Mouse (Mus musculus): Measurements from ENCODE around the gene Lrrc3b. TPM values are rescaled to one million over a fixed set of nuclear protein-coding genes. Genes with fewer than 3 reads are reported as not detected.
A peak's percentile ranks its signal among the peaks of the same experiment; 100 is the strongest.

The Lrrc3b gene
- polyA plus RNA-seq (2015; fragmentation: Nextera tagmentation; extraction: Ambion mirVana): 6.5 and 6.9 TPM in 2 replicates

- peak; percentile 92 for ATAC-seq (replicated peaks)
- Histone ChIP-seq H3K36me3 (no peaks in the 10 kb centered on the region), H3K27ac (replicated peaks) (peak within 1 kb of the TSS; percentile 20; the same call in 1 of the 2 replicates), H3K4me2 (replicated peaks) (peak within 1 kb of the TSS; percentile 80), H3K9me3 (no peaks in the 10 kb centered on the region), H3K27me3 (peaks cover 6% of the 10 kb centered on the region; the same call in 1 of the 2 replicates), H3K9ac (replicated peaks) (peak within 1 kb of the TSS; percentile 51), H3K4me3 (peak within 1 kb of the TSS; percentile 51), H3K4me1 (peaks cover 11% of the 10 kb centered on the region; the same call in 1 of the 2 replicates)
- WGBS: under 1% methylated on average over 45 of the region's 51 CpGs
Observed at GRCm38 (mm10) chr14:15438485-15439157, at the start of gene Lrrc3b. Gene Lrrc3b, minus strand, starts transcription at chr14:15438987.

GRCm38 (mm10) chr14:15477668-15478067 lies 38.9 kb upstream of the Lrrc3b start:
- H3K4me2 ChIP-seq (replicated peaks): no peak overlapping the region
- no peaks in the 10 kb centered on the region for H3K27me3 ChIP-seq
- H3K9ac ChIP-seq (replicated peaks): no peak overlapping the region
- H3K36me3 ChIP-seq: no peaks in the 10 kb centered on the region
- H3K4me3 ChIP-seq: no peak overlapping the region
- ATAC-seq (replicated peaks): no peak
- no peak overlapping the region for H3K27ac ChIP-seq (replicated peaks)
- H3K9me3 ChIP-seq: no peaks in the 10 kb centered on the region
- H3K4me1 ChIP-seq: no peaks in the 10 kb centered on the region

GRCm38 (mm10) chr14:15438096-15438484 lies 697 bp downstream of the Lrrc3b start:
- no peaks in the 10 kb centered on the region for H3K9me3 ChIP-seq
- no peaks in the 10 kb centered on the region for H3K36me3 ChIP-seq
- peak; percentile 46 for ATAC-seq (replicated peaks)
- H3K27ac ChIP-seq (replicated peaks): peak overlapping the region; percentile 20; the same call in 1 of the 2 replicates
- peaks cover 6% of the 10 kb centered on the region; the same call in 1 of the 2 replicates for H3K27me3 ChIP-seq
- H3K4me2 ChIP-seq (replicated peaks): peak overlapping the region; percentile 80
- peak overlapping the region; percentile 51 for H3K4me3 ChIP-seq
- 1% methylated on average over 11 of the region's 11 CpGs for WGBS
- peaks cover 11% of the 10 kb centered on the region; the same call in 1 of the 2 replicates for H3K4me1 ChIP-seq
- H3K9ac ChIP-seq (replicated peaks): peak overlapping the region; percentile 51

GRCm38 (mm10) chr14:15437501-15437941 lies 1.3 kb downstream of the Lrrc3b start:
- peak overlapping the region; percentile 51 for H3K9ac ChIP-seq (replicated peaks)
- peak; percentile 21 for ATAC-seq (replicated peaks)
- H3K4me2 ChIP-seq (replicated peaks): peak overlapping the region; percentile 80
- 3% methylated on average over 15 of the region's 15 CpGs for WGBS
- H3K27me3 ChIP-seq: peaks cover 6% of the 10 kb centered on the region; the same call in 1 of the 2 replicates
- no peaks in the 10 kb centered on the region for H3K9me3 ChIP-seq
- no peaks in the 10 kb centered on the region for H3K36me3 ChIP-seq
- no peak overlapping the region for H3K27ac ChIP-seq (replicated peaks)
- peak overlapping the region; percentile 51 for H3K4me3 ChIP-seq
- H3K4me1 ChIP-seq: peaks cover 11% of the 10 kb centered on the region; the same call in 1 of the 2 replicates

- ATAC-seq (replicated peaks): no peak; the same call in 1 of the 2 replicates
Observed at GRCm38 (mm10) chr14:15437046-15437445, 1.7 kb downstream of the Lrrc3b start.

GRCm38 (mm10) chr14:15436586-15436985 lies 2.2 kb downstream of the Lrrc3b start:
- no peak for ATAC-seq (replicated peaks)
- Histone ChIP-seq H3K4me3 (no peak overlapping the region), H3K36me3 (no peaks in the 10 kb centered on the region), H3K27me3 (peaks cover 6% of the 10 kb centered on the region; the same call in 1 of the 2 replicates), H3K4me1 (peaks cover 11% of the 10 kb centered on the region; the same call in 1 of the 2 replicates), H3K9ac (replicated peaks) (no peak overlapping the region), H3K4me2 (replicated peaks) (peak overlapping the region; percentile 80; the same call in 1 of the 2 replicates), H3K27ac (replicated peaks) (no peak overlapping the region), H3K9me3 (no peaks in the 10 kb centered on the region)
- WGBS: 96% methylated on average over 4 of the region's 4 CpGs

More at GRCm38 (mm10) chr14:15437046-15437445, 1.7 kb downstream of the Lrrc3b start:
- peaks cover 11% of the 10 kb centered on the region; the same call in 1 of the 2 replicates for H3K4me1 ChIP-seq
- 52% methylated on average over 4 of the region's 4 CpGs for WGBS
- peak overlapping the region; percentile 80 for H3K4me2 ChIP-seq (replicated peaks)
- peaks cover 6% of the 10 kb centered on the region; the same call in 1 of the 2 replicates for H3K27me3 ChIP-seq
- no peaks in the 10 kb centered on the region for H3K36me3 ChIP-seq
- H3K9ac ChIP-seq (replicated peaks): peak overlapping the region; percentile 51; the same call in 1 of the 2 replicates
- peak overlapping the region; percentile 51 for H3K4me3 ChIP-seq
- no peaks in the 10 kb centered on the region for H3K9me3 ChIP-seq
- H3K27ac ChIP-seq (replicated peaks): no peak overlapping the region

GRCm38 (mm10) chr14:15432396-15432795 lies 6.4 kb downstream of the Lrrc3b start:
- H3K4me2 ChIP-seq (replicated peaks): no peak overlapping the region
- no peaks in the 10 kb centered on the region for H3K9me3 ChIP-seq
- H3K9ac ChIP-seq (replicated peaks): no peak overlapping the region
- H3K36me3 ChIP-seq: no peaks in the 10 kb centered on the region
- no peaks in the 10 kb centered on the region; the same call in 1 of the 2 replicates for H3K27me3 ChIP-seq
- 64% methylated on average over 1 of the region's 1 CpGs for WGBS
- ATAC-seq (replicated peaks): no peak
- no peaks in the 10 kb centered on the region for H3K4me1 ChIP-seq
- no peak overlapping the region for H3K27ac ChIP-seq (replicated peaks)
- H3K4me3 ChIP-seq: no peak overlapping the region

GRCm38 (mm10) chr14:15421624-15422023 lies 17.2 kb downstream of the Lrrc3b start:
- Histone ChIP-seq H3K36me3 (no peaks in the 10 kb centered on the region), H3K4me1 (no peaks in the 10 kb centered on the region), H3K27me3 (no peaks in the 10 kb centered on the region), H3K4me3 (no peak overlapping the region), H3K9ac (replicated peaks) (no peak overlapping the region), H3K27ac (replicated peaks) (no peak overlapping the region), H3K9me3 (no peaks in the 10 kb centered on the region), H3K4me2 (replicated peaks) (no peak overlapping the region)
- ATAC-seq (replicated peaks): no peak
- 86% methylated on average over 1 of the region's 1 CpGs for WGBS

- H3K4me3 ChIP-seq: no peak overlapping the region
- no peaks in the 10 kb centered on the region for H3K9me3 ChIP-seq
- H3K4me2 ChIP-seq (replicated peaks): no peak overlapping the region
- no peaks in the 10 kb centered on the region for H3K4me1 ChIP-seq
- H3K9ac ChIP-seq (replicated peaks): no peak overlapping the region
- 72% methylated on average over 8 of the region's 8 CpGs for WGBS
- H3K27ac ChIP-seq (replicated peaks): no peak overlapping the region
- H3K36me3 ChIP-seq: no peaks in the 10 kb centered on the region
- ATAC-seq (replicated peaks): peak; percentile 57; the same call in 1 of the 2 replicates
- H3K27me3 ChIP-seq: no peaks in the 10 kb centered on the region
Observed at GRCm38 (mm10) chr14:15410686-15411534, 27.9 kb downstream of the Lrrc3b start.

- Histone ChIP-seq H3K4me1 (no peaks in the 10 kb centered on the region), H3K27me3 (no peaks in the 10 kb centered on the region), H3K36me3 (no peaks in the 10 kb centered on the region), H3K4me3 (no peak overlapping the region), H3K4me2 (replicated peaks) (no peak overlapping the region), H3K9me3 (no peaks in the 10 kb centered on the region), H3K9ac (replicated peaks) (no peak overlapping the region), H3K27ac (replicated peaks) (no peak overlapping the region)
- ATAC-seq (replicated peaks): no peak
- WGBS: 93% methylated on average over 2 of the region's 2 CpGs
Observed at GRCm38 (mm10) chr14:15385536-15385935, 53.3 kb downstream of the Lrrc3b start.

- 87% methylated on average over 2 of the region's 2 CpGs for WGBS
- Histone ChIP-seq H3K4me2 (replicated peaks) (no peak overlapping the region), H3K4me1 (no peaks in the 10 kb centered on the region), H3K36me3 (no peaks in the 10 kb centered on the region), H3K27me3 (no peaks in the 10 kb centered on the region), H3K9me3 (no peaks in the 10 kb centered on the region), H3K4me3 (no peak overlapping the region), H3K9ac (replicated peaks) (no peak overlapping the region), H3K27ac (replicated peaks) (no peak overlapping the region)
- ATAC-seq (replicated peaks): no peak
Observed at GRCm38 (mm10) chr14:15384972-15385371, 53.8 kb downstream of the Lrrc3b start.

GRCm38 (mm10) chr14:15384532-15384931 lies 54.3 kb downstream of the Lrrc3b start:
- H3K27ac ChIP-seq (replicated peaks): no peak overlapping the region
- H3K4me1 ChIP-seq: no peaks in the 10 kb centered on the region
- ATAC-seq (replicated peaks): no peak
- H3K9me3 ChIP-seq: no peaks in the 10 kb centered on the region
- 75% methylated on average over 5 of the region's 5 CpGs for WGBS
- H3K4me2 ChIP-seq (replicated peaks): no peak overlapping the region
- no peak overlapping the region for H3K4me3 ChIP-seq
- no peaks in the 10 kb centered on the region for H3K36me3 ChIP-seq
- H3K27me3 ChIP-seq: no peaks in the 10 kb centered on the region
- H3K9ac ChIP-seq (replicated peaks): no peak overlapping the region

Data from forebrain, embryonic 15.5 days (tissue).